Mouse (Mus musculus) kidney, adult 11 months (tissue): Measurements from ENCODE around the gene Tbc1d8.

Source experiments
- DNase-seq: peaks from one replicate; pipeline ENCODE4 v3.0.0; 2022

The Tbc1d8 gene

DNA sequence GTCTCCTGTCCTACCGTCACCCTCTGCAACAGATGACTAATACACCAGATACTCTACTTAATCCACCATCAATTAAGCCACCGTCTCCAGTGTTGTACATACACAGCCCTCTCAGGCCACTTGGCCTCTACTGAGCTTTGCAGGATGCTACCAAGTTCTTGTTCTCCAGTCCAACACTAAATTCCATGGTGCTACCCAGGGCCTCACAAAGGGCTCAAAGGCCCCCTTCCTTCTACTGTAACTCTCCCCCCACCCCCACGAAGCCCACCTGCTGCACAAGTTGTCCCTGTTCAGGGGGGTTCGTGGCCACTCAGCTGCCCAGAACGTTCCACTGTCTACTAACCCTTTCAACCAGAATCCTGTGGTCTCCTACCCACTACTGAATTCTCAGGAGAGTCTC, 1.5 kb downstream of the Tbc1d8 start:
- DNase-seq = no peak

GRCm38 (mm10) chr1:39476341-39476740, 2.2 kb downstream of the Tbc1d8 start:
- DNase-seq = no peak

- no peak for DNase-seq
Measured at GRCm38 (mm10) chr1:39474516-39474915, 4.0 kb downstream of the Tbc1d8 start.

DNA sequence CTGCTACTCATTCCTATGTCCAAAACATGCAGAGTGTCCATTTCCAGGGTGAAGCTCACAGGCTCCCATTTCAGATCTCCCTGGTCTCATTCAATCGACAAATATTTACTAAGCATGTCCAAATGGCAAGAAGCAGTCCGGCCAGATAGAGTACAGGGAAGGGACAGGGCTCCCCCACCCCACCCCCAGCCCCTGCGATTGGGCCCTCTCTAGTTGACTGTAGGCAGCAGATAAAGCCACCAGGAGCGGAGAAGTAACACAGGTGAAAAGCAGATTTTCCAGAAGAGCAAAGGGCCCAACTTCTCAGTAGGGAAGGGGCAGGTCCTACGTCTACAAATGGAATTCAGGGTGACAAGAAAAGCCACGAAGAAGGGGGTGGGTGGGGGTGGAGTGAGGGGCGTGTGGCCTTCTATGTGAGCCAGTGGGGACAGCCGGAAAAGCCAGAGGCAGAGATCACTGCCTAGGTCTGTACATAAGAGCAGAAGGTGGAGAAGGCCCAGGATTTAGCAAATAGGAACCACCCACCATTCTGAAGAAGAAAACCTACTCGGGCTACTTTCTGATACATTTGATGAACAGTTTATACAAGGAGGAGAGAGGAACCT, 7.2 kb downstream of the Tbc1d8 start:
- DNase-seq = no peak

- no peak for DNase-seq
Measured at GRCm38 (mm10) chr1:39468982-39469381, 9.6 kb downstream of the Tbc1d8 start.

DNA sequence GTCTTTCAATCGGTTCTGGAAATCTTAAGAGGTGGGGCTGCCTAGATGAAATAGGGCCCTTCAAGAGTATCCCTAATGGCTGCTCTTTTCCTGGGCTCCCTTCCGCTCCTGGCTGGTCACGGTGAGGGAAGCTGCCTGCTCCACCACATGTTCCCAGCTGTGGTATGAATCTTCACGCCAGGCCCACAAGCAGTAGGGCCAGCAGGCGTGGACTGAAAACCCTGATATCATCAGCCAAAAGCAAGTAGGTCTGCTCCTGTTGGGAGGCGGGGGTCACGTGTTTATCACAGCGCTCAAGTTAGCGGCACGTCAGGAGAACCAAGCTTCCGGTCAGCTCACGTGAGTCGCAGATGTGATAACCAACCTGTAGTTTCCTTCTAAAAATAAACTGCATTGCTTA, 12.0 kb downstream of the Tbc1d8 start:
- no peak for DNase-seq

DNA sequence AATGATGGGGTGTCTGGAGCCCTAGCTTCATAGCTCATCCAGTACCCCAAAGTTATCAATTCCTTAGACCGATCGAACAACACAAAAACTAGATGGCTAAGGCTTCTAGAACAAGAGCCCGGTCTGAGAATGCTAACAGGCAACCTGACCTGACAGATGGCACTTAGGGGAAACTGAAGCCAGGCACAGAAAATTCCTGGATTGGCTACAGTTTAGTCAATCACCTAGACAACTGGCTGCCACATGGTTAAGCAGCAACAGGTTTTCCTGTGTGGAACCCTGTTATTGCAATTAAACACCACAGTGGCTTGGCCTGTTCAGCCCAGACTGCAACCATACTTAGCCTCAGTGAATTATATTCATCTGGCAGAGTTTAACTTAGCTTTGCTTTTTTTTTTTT, 13.8 kb downstream of the Tbc1d8 start:
- no peak for DNase-seq

DNA sequence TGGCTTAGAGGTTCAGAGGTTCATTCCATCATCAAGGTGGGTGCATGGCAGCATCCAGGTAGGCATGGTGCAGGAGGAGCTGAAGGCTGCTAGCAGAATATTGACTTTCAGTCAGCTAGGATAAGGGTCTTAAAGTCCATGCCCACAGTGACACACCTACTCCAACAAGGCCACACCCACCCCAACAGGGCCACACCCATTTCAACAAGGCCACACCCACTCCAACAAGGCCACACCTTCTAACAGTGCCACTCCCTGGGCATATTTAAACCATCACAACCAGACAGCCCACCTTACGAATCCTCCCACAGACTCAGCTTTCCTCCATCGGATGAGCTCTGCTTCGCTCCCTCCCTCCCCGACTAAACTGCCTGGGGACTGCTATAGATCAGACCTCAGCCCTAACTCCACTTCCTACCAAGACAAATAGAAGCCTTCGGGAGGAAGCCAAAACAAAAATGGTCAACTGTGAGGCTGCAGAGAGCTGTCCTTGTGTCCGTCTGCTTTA, 15.6 kb downstream of the Tbc1d8 start:
- DNase-seq = no peak

DNA sequence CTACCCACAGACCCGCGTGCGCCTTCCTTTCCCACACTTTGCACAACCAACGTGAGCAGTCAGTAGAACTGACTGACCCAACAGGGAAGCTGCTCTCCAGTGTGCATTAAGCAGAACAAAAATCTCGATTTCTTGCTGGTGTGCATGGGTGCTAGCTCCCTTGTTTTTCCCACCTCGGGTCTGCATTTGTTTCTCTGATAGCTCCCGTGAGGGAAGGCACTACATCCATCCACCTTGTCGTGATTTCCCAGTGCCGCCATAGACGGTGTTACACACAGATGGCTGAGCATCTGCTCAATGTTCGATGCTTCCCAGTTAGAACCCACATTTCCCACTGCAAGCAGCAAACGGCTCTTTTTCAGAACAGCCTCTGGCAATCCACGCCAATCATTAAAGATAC, 16.5 kb downstream of the Tbc1d8 start:
- no peak for DNase-seq

DNA sequence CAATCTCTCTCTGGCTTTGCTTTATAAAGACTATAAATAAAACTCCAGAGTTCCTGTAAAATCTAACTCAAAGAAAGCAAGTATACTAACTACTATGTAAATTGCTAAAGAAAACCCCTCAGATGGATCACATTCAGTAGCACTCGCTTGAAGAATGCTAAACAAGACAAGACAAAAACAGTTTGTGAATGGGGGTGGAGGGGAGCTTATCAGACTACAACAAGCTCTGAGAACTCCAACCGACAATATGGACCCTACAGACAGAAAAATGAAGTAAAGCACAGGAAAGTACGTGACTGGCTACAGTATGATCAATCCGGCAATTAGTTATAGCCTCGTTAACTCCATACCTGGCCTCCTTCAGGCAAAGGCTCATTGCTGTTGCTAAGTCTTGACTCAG, 18.1 kb downstream of the Tbc1d8 start:
- no peak for DNase-seq

DNA sequence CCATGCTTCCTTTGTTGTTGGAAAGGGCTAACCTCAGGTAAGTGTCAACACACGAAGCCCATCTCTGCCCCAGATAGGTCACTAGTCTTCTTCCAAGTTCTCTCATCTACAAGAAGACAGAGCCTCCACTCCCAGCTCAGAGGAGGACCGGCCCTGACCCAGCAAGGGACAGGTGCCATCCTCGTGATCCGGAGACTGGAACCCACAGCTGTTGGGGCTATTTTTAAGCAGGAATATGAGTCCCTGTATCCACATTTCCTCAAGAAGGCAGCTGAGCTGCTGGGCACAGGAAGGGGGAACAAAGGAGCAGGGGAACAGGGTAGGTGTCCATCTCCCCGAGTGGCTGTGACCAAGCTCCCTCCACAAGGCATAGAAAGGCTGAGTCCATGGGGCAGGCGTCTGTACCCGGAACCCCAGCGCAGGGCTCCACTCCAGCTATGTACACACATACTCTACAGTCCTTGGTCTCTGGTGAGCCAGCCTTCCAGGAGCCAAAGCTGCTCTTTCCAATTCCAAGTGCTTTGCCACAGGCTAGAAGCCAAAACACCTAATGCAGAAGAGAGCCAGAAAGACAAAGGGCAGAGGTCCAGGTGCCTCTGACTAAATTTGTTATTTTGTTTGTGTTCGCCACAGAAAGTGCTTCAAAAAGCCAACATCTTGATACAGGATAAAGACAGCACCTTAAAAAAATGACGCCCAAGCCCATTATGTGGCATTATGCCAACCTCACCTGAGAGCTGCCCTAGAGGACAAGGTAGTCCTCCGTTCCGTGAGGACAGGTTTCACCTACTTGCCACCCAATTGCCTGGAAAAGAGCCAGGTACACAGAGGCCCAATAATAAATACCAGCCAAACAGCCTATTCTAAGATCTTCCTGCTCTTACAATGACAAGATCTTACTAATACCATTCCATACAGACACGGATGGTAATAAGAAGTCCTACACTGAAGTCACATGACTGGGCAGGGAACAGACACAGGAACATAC, 20.4 kb downstream of the Tbc1d8 start:
- DNase-seq = peak; percentile 40

DNA sequence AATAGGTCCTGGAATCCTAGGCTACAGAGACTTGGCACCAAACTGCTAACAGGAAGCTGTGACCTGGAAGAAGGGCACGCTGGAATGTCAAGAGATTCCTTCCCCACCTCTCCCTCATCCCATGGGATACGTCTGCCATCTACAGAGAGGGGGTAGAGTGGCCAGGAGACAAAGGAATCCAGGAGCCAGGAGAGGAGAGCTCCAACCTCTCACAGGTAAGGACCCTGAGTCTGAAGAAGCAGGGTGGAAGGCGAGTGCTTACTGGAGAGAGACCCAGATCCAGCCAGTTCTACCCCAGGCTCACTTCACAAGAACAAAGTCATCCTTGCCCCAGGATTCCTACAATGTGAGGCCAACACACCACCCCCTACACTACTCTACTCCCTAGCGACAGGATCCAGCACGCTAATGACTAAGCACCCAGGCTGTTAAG, 22.1 kb downstream of the Tbc1d8 start:
- DNase-seq = no peak

- DNase-seq = no peak
Measured at GRCm38 (mm10) chr1:39455350-39456023, 23.1 kb downstream of the Tbc1d8 start.

- DNase-seq = no peak
Measured at GRCm38 (mm10) chr1:39454783-39455175, 23.8 kb downstream of the Tbc1d8 start.

DNA sequence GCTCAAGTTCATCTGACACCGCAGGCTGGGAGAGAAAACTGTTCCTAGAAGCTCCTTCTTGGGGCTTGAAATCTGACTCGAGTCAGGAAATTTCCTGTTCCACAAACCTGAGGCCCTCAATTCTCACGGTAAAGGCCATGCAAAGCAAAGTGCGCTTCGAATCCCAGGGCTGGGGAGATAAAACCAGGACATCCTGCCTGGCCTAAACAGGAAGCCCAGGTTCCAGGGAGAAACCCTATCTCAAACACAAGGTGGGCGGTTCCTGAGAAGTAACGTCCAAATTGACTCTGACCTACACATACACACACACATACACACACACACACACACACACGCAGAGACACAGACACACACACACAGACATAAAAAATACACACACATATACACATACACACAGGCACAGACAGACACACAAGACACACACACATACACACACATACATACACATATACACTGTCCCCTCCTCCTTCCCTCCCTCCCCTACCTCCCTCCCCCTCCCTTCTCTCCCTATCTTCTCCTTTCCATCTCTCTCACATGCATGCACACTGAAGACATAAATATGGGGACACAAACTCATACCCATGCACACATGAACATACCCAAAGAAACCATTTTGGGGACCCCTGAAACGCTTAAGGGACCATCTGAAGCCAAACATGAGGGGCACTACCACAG, 24.3 kb downstream of the Tbc1d8 start:
- no peak for DNase-seq

DNA sequence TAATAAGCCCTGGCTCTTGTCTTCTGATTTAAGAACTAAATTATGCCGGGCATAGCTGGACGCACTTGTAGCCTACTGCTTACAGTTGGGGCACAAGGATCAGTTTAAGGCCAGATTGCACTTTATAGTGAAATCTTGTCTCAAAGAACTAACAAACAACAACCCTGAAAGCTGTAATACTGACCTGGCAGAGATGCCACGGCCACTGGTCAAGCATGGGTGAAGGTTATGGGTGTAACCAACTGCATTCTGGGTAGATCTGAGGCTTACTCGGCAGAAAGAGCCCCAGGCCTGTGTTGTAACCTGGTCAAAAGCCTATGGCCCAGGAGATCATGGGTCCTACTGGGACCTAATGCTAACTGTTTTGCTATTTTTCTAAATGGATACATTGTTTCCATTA, 26.4 kb downstream of the Tbc1d8 start:
- DNase-seq = no peak

- no peak for DNase-seq
Measured at GRCm38 (mm10) chr1:39450069-39450728, 28.4 kb downstream of the Tbc1d8 start.

DNA sequence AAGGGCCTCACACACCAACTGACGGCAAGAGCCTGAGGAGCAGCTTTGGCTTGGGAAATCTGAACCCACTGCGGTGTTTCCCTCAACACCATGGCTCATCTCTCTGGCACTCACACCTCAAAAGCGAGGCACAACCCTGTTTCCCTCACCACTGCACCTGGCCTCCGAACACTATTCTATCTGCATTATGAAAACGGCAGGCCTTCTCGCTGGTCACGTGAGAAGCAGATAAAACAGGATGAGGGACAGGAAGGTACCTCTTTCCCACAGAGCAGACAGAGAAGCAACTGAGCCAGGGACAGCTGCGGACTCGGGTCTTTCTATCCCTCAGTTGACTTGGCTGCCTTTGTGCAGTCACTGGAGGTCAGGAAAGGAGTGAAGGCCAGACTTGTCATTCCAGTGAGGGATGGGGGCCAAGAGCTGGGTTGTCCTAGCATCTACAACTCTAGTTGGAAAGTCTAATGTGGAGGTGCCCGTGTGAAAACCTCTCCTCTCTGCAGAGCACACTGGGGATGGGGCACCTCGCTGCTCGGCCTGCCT, 29.2 kb downstream of the Tbc1d8 start:
- DNase-seq = no peak

GRCm38 (mm10) chr1:39448819-39449218, 29.7 kb downstream of the Tbc1d8 start:
- DNase-seq = no peak

GRCm38 (mm10) chr1:39448238-39448637, 30.3 kb downstream of the Tbc1d8 start:
- no peak for DNase-seq

GRCm38 (mm10) chr1:39446178-39446577, 32.4 kb downstream of the Tbc1d8 start:
- no peak for DNase-seq
